Mouse (Mus musculus) layer of hippocampus, adult 2 months (tissue): ENCODE results near the gene Timeless. TPM values are rescaled to one million over a fixed set of nuclear protein-coding genes. Genes with fewer than 3 reads are reported as not detected.
A peak's percentile ranks its signal among the peaks of the same experiment; 100 is the strongest.

ENCODE experiments used
- DNase-seq, 2 experiments: peaks; one replicate each; pipeline ENCODE4 v3.0.0; 2022; ENCODE audit warnings: low spot score in 2 of 2
- H3K27ac ChIP-seq: fragments of 200-600 bp; 2 replicates; pipeline ENCODE4 v1.8.1; 2022
- H3K4me3 ChIP-seq: fragments of 200-600 bp; 2 replicates; pipeline ENCODE4 v1.8.1; 2022; ENCODE audit warnings: mild to moderate bottlenecking
- CTCF ChIP-seq: fragments of 200-600 bp; conservative IDR thresholded peaks from 2 replicates; pipeline ENCODE4 v1.8.1; 2022; ENCODE audit warnings: antibody characterized with exemption, mild to moderate bottlenecking, moderate library complexity
- total RNA-seq, 2 experiments: library from RNA; stranded (reverse); gene quantifications; 2 replicates each; pipeline ENCODE4 v1.2.3; 2021

Gene Timeless
- total RNA-seq, 2 experiments from 2014 or later = 5.4 to 6.4 TPM

DNA sequence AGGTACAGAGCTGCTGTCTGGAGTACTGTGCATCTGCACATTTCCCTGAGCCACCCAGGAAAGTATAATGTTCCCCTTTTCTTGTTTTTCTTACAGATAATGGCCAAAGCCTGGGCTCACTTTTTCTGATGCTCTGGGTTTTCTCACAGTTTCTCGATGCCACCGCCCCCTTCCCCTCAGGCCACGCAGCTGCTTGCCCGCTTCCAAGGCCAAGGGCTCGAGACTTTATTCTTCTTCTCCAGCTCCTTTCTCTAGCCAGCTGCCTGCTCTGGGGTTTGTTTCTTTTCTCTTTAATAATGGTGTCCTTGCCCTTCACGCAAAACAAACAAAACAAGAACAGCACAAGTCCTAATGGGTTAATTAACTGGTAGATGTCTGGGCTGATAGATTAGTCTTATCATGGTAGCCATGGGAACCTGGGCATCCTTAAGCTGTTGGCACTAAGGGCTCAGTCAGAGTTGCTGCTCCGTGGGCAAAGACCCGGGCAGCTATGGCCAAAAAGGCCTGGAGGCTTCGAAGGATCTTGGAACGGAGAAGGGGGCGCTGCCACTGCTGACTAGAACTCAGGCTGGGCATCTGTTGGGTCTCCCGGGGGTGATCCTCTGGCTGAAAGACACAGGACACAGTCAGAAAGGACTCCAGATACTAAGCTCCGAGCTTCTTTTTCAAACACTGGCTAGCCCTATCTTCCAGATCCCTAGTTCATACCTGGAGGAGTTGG is 64.7 kb downstream of the Timeless start:
- no peak overlapping the region for H3K27ac ChIP-seq
- DNase-seq = no peak
- no peak overlapping the region for H3K4me3 ChIP-seq
- no peak for TF ChIP-seq CTCF

DNA sequence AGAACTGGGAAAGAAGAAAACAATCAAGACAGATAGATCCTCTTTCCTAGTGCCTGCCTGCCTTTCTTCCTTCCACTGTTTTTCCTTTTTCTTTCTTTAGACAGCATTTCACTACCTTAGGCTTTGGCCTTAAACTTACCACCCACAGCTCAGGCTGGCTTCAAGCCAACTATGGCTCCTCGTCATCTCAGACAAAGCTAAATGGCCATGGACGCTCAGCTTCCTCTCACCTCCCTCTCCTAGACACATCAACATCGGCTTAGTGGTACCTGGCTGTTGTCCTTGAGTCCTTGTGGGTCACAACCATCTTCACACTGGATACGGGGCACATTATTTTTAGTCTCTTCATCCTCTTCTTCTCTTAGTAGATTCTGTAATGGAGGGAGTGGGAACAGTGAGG is 65.4 kb downstream of the Timeless start:
- H3K4me3 ChIP-seq = no peak overlapping the region
- H3K27ac ChIP-seq = no peak overlapping the region
- TF ChIP-seq CTCF = no peak
- no peak for DNase-seq

DNA sequence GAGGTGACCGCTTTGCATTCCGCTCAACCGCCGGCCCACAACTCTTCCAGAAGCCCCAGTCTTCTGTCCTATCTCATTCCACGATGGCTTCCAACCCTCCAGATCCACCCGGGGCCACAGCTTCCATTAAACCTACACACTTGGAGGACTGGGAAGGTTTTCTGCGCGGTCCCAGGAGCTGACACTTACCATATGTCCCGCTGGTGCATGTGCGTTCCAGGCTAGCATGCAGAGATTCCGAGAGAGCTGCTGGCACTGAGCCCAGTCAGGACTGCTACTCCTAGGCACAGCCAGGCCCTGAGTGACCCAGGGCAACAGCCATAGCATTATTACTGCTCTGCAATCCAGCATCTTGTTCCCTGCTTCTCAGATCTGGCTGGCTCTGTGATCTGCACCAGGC is 65.8 kb downstream of the Timeless start:
- H3K4me3 ChIP-seq = no peak overlapping the region
- no peak for TF ChIP-seq CTCF
- no peak overlapping the region for H3K27ac ChIP-seq
- no peak for DNase-seq

DNA sequence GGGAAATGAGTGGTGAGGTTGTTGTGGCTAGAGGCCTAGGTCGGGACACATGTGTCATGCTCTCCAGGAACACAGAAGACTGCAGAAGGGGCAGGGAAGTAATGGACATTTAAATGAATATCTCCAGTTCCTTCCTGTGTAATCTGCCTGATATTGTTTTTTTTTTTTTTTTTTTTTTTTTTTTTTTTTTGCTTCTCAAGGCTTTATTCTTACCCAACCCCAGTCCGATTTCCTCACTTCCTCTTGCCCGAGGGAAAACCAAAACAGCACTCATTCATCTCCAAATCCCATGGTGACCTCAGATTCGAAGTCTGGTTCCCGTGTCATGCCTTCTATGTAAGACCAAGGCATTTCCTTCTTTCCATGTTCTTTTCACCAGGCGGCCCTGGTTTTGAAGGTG is 66.4 kb downstream of the Timeless start:
- no peak for DNase-seq
- Histone ChIP-seq H3K4me3 (no peak overlapping the region), H3K27ac (no peak overlapping the region)
- TF ChIP-seq CTCF = no peak

DNA sequence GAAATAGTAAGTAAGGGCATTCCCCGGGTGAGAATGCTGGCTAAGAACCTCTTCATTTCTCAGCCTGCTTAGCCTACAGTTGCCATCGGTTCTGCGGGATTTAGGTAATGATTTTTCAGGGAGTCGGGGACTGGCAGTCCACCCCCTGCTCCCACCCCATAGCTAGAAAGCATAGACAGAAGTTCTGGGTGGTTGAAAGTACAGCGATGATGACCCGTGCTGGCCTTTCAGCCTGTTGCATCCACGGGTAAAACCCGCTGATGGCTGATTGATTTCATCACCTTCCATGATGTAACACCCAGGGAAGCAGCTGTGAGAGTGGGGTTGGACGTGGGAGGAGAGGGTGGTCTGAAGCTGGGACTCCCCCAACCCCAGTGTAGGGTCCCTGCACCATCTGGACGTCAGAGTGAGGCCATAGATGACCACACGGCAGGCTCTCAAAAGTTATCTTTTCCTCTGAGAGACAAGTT is 66.9 kb downstream of the Timeless start, which contains the start of gene Il23a:
TSS of gene Il23a (minus strand) at position 51 of the 470 bp plus-strand sequence.
- H3K27ac ChIP-seq = no peak within 1 kb of the TSS
- no peak within 1 kb of the TSS for H3K4me3 ChIP-seq
- no peak for DNase-seq
- no peak for TF ChIP-seq CTCF

DNA sequence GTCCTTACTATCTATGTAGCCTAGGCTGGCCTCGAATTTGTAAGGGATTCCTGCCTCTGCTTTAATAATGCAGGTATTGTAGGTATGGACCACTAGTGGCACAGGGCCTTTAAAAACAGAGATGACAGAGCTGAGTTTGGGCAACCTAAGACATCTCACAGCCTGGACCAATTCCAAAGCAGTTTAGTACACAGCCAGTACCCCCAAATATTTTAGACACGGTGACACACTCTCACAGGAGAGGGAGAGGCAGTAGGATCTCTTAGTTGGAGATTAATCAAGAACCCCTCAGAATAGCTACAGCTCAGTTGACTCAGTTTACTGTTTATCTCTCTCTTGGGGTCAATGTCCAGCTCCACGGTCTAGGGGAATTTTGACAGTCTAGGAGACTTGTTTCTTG is 70.5 kb downstream of the Timeless start:
- TF ChIP-seq CTCF = no peak
- H3K4me3 ChIP-seq = peak overlapping the region; percentile 96
- H3K27ac ChIP-seq = peak overlapping the region; percentile 99
- DNase-seq = no peak

Other genes with a start within 250 kb of the Timeless start
- gene Hsd17b6, start 224.5 kb upstream of the Timeless start, total RNA-seq = not detected
- 1 to 10 TPM; 7.7 to 8.0 TPM for gene Prim1, start 216.9 kb upstream of the Timeless start, total RNA-seq
- gene Naca, start 196.5 kb upstream of the Timeless start, total RNA-seq = 100 to 1,000 TPM; 333 to 336 TPM
- 100 to 1,000 TPM; 135 to 142 TPM for gene Ptges3, start 173.1 kb upstream of the Timeless start, total RNA-seq
- 1,000 to 10,000 TPM; 1,635 to 1,673 TPM for gene Atp5b, start 148.8 kb upstream of the Timeless start, total RNA-seq
- 10 to 100 TPM; 42.8 to 45.5 TPM for gene Baz2a, start 140.5 kb upstream of the Timeless start, total RNA-seq
- gene Rbms2, start 51.8 kb upstream of the Timeless start, total RNA-seq = 10 to 100 TPM; 12.7 to 12.8 TPM
- gene Gls2, start 37.6 kb upstream of the Timeless start, total RNA-seq = 10 to 100 TPM; 20.1 to 21.0 TPM
- 10 to 100 TPM in 1 of 2 experiments, 1 to 10 TPM in 1; 9.5 to 10.4 TPM for gene Spryd4, start 20.3 kb upstream of the Timeless start, total RNA-seq
- gene Mip, start 6.2 kb upstream of the Timeless start, total RNA-seq = not detected
- not detected for gene Apon, start 22.0 kb downstream of the Timeless start, total RNA-seq
- gene Apof, start 36.6 kb downstream of the Timeless start, total RNA-seq = not detected
- 10 to 100 TPM; 34.4 to 34.7 TPM for gene Stat2, start 38.5 kb downstream of the Timeless start, total RNA-seq
- under 1 TPM in 1 of 2 experiments, not detected in 1; 0.27 TPM for gene Il23a, start 66.7 kb downstream of the Timeless start, total RNA-seq
- 10 to 100 TPM; 14.7 to 16.4 TPM for gene Pan2, start 71.3 kb downstream of the Timeless start, total RNA-seq
- 10 to 100 TPM; 78.8 to 83.0 TPM for gene Cnpy2, start 90.4 kb downstream of the Timeless start, total RNA-seq
- 100 to 1,000 TPM; 226 to 235 TPM for gene Cs, start 105.7 kb downstream of the Timeless start, total RNA-seq
- 10 to 100 TPM; 48.6 to 49.2 TPM for gene Coq10a, start 136.9 kb downstream of the Timeless start, total RNA-seq
- 10 to 100 TPM; 50.6 to 51.6 TPM for gene Ankrd52, start 145.1 kb downstream of the Timeless start, total RNA-seq
- under 1 TPM in 1 of 2 experiments, not detected in 1; 0.29 TPM for gene Slc39a5, start 169.2 kb downstream of the Timeless start, total RNA-seq
- 10 to 100 TPM; 88.2 to 93.0 TPM for gene Nabp2, start 179.4 kb downstream of the Timeless start, total RNA-seq
- 10 to 100 TPM; 69.5 to 71.8 TPM for gene Rnf41, start 179.6 kb downstream of the Timeless start, total RNA-seq
- 100 to 1,000 TPM; 246 to 255 TPM for gene Smarcc2, start 227.2 kb downstream of the Timeless start, total RNA-seq